Mouse (Mus musculus) forebrain, embryonic 13.5 days (tissue): ENCODE results near the gene Plk5. TPM values are rescaled to one million over a fixed set of nuclear protein-coding genes. Genes with fewer than 3 reads are reported as not detected.

Experiments
- ATAC-seq: fragments of 200-750 bp; cut with Nextera tagmentation; 2 replicates; pipeline ENCODE4 v1.8.0; 2017
- H3K27ac ChIP-seq: fragments of 300-500 bp; sonication (generic); 2 replicates; pipeline ENCODE4 v1.5.1; 2015; ENCODE audit warnings: inconsistent platforms, mild to moderate bottlenecking, moderate library complexity
- H3K27me3 ChIP-seq: fragments of 300-500 bp; sonication (generic); 2 replicates; pipeline ENCODE4 v1.6.1; 2015; ENCODE audit warnings: mild to moderate bottlenecking, inconsistent platforms
- H3K36me3 ChIP-seq: fragments of 300-500 bp; sonication (generic); 2 replicates; pipeline ENCODE4 v1.6.1; 2015; ENCODE audit warnings: mild to moderate bottlenecking, inconsistent platforms; ENCODE audit not compliant: poor library complexity, severe bottlenecking
- H3K4me1 ChIP-seq: fragments of 300-500 bp; sonication (generic); 2 replicates; pipeline ENCODE4 v1.6.1; 2015; ENCODE audit warnings: inconsistent platforms
- H3K4me2 ChIP-seq: fragments of 300-500 bp; sonication (generic); 2 replicates; pipeline ENCODE4 v1.6.1; 2015; ENCODE audit warnings: inconsistent platforms, mild to moderate bottlenecking, moderate library complexity
- H3K4me3 ChIP-seq: fragments of 300-500 bp; sonication (generic); 2 replicates; pipeline ENCODE4 v1.5.1; 2015; ENCODE audit warnings: mild to moderate bottlenecking, inconsistent platforms
- H3K9ac ChIP-seq: fragments of 300-500 bp; sonication (generic); 2 replicates; pipeline ENCODE4 v1.6.1; 2015; ENCODE audit warnings: mild to moderate bottlenecking, inconsistent platforms
- H3K9me3 ChIP-seq: fragments of 300-500 bp; sonication (generic); replicated peaks from 2 replicates; pipeline ENCODE4 v1.6.1; 2016; ENCODE audit warnings: inconsistent platforms
- WGBS: fragments of 180-500 bp; shearing (Covaris S2); methylation state at CpG from one replicate; pipeline ENCODE4 v1.1.7; 2015; 5-methylcytosine and 5-hydroxymethylcytosine counted together
- polyA plus RNA-seq: library from polyadenylated mRNA; unstranded; fragments of >200 nt; fragmentation: Nextera tagmentation; extraction: Ambion mirVana; gene quantifications from 2 replicates; pipeline ENCODE4 v1.2.1, GENCODE M21; 2015

Plk5 gene
- polyA plus RNA-seq, 1 experiment from 2014 or later, result 0.40 TPM

GRCm38 (mm10) chr10:80384709-80385108 is 28.4 kb downstream of the Plk5 start:
- H3K9me3 ChIP-seq, result no peaks in the 10 kb centered on the region
- peak overlapping the region; percentile 97 for H3K4me2 ChIP-seq
- no peak for ATAC-seq
- 74% methylated on average over 7 of the region's 7 CpGs for WGBS
- H3K36me3 ChIP-seq, result peaks cover 56% of the 10 kb centered on the region
- H3K27me3 ChIP-seq, result no peaks in the 10 kb centered on the region
- H3K9ac ChIP-seq, result peak overlapping the region; percentile 100
- peak overlapping the region; percentile 99 for H3K27ac ChIP-seq
- H3K4me1 ChIP-seq, result peaks cover 38% of the 10 kb centered on the region
- H3K4me3 ChIP-seq, result peak overlapping the region; percentile 99

- 3% methylated on average over 7 of the region's 7 CpGs for WGBS
- H3K27me3 ChIP-seq, result no peaks in the 10 kb centered on the region
These were observed 29.1 kb downstream of the Plk5 start for GRCm38 (mm10) chr10:80385310-80385709.

GRCm38 (mm10) chr10:80385811-80386734 is 29.8 kb downstream of the Plk5 start:
- Histone ChIP-seq H3K27ac (peak overlapping the region; percentile 99), H3K4me2 (peak overlapping the region; percentile 97), H3K9ac (peak overlapping the region; percentile 100), H3K4me1 (peaks cover 38% of the 10 kb centered on the region), H3K27me3 (no peaks in the 10 kb centered on the region), H3K4me3 (peak overlapping the region; percentile 99), H3K36me3 (peaks cover 58% of the 10 kb centered on the region), H3K9me3 (no peaks in the 10 kb centered on the region)
- peak; percentile 75 for ATAC-seq
- under 1% methylated on average over 34 of the region's 34 CpGs for WGBS

More at GRCm38 (mm10) chr10:80385310-80385709, 29.1 kb downstream of the Plk5 start:
- Histone ChIP-seq H3K4me2 (peak overlapping the region; percentile 97), H3K27ac (peak overlapping the region; percentile 99), H3K36me3 (peaks cover 56% of the 10 kb centered on the region), H3K9ac (peak overlapping the region; percentile 100), H3K9me3 (no peaks in the 10 kb centered on the region), H3K4me1 (peaks cover 38% of the 10 kb centered on the region), H3K4me3 (peak overlapping the region; percentile 99)
- ATAC-seq, result peak; percentile 20

- Histone ChIP-seq H3K27me3 (no peaks in the 10 kb centered on the region), H3K4me3 (peak overlapping the region; percentile 99), H3K27ac (peak overlapping the region; percentile 99), H3K4me1 (peaks cover 38% of the 10 kb centered on the region), H3K4me2 (peak overlapping the region; percentile 97), H3K36me3 (peaks cover 58% of the 10 kb centered on the region), H3K9me3 (no peaks in the 10 kb centered on the region), H3K9ac (peak overlapping the region; percentile 100)
- WGBS, result 0% methylated on average over 76 of the region's 94 CpGs
- ATAC-seq, result no peak
These were observed 30.6 kb downstream of the Plk5 start for GRCm38 (mm10) chr10:80386735-80387471.

GRCm38 (mm10) chr10:80387522-80387959 is 31.3 kb downstream of the Plk5 start, which contains the start of gene Mex3d:
TSS of gene Mex3d (minus strand) at chr10:80387659.
- WGBS, result 0% methylated on average over 3 of the region's 61 CpGs
- H3K4me2 ChIP-seq, result peak within 1 kb of the TSS; percentile 97
- peak within 1 kb of the TSS; percentile 99 for H3K27ac ChIP-seq
- no peaks in the 10 kb centered on the region for H3K9me3 ChIP-seq
- H3K9ac ChIP-seq, result peak within 1 kb of the TSS; percentile 100
- peaks cover 38% of the 10 kb centered on the region for H3K4me1 ChIP-seq
- peaks cover 58% of the 10 kb centered on the region for H3K36me3 ChIP-seq
- H3K27me3 ChIP-seq, result no peaks in the 10 kb centered on the region
- ATAC-seq, result peak; percentile 31; the same call in 1 of the 2 replicates
- peak within 1 kb of the TSS; percentile 99 for H3K4me3 ChIP-seq

- no peaks in the 10 kb centered on the region for H3K27me3 ChIP-seq
- H3K9me3 ChIP-seq, result no peaks in the 10 kb centered on the region
- no peak for ATAC-seq
- H3K9ac ChIP-seq, result no peak overlapping the region
- 51% methylated on average over 2 of the region's 2 CpGs for WGBS
- H3K27ac ChIP-seq, result no peak overlapping the region
- H3K4me3 ChIP-seq, result no peak overlapping the region; the same call in 1 of the 2 replicates
- H3K4me2 ChIP-seq, result peak overlapping the region; percentile 89; the same call in 1 of the 2 replicates
- peaks cover 29% of the 10 kb centered on the region for H3K4me1 ChIP-seq
- peaks cover 58% of the 10 kb centered on the region for H3K36me3 ChIP-seq
These were observed 32.5 kb downstream of the Plk5 start for GRCm38 (mm10) chr10:80388731-80389130.

- no peaks in the 10 kb centered on the region for H3K27me3 ChIP-seq
- H3K9me3 ChIP-seq, result no peaks in the 10 kb centered on the region
- H3K9ac ChIP-seq, result no peak overlapping the region
- H3K4me2 ChIP-seq, result no peak overlapping the region
- no peak overlapping the region for H3K27ac ChIP-seq
- 80% methylated on average over 4 of the region's 4 CpGs for WGBS
- H3K4me1 ChIP-seq, result peaks cover 24% of the 10 kb centered on the region
- no peak for ATAC-seq
- no peak overlapping the region for H3K4me3 ChIP-seq
- H3K36me3 ChIP-seq, result peaks cover 58% of the 10 kb centered on the region
These were observed 33.0 kb downstream of the Plk5 start for GRCm38 (mm10) chr10:80389185-80389708.

- Histone ChIP-seq H3K4me2 (no peak overlapping the region), H3K27ac (no peak overlapping the region), H3K4me1 (peaks cover 11% of the 10 kb centered on the region), H3K27me3 (no peaks in the 10 kb centered on the region), H3K36me3 (peaks cover 61% of the 10 kb centered on the region), H3K4me3 (no peak overlapping the region), H3K9ac (no peak overlapping the region), H3K9me3 (no peaks in the 10 kb centered on the region)
- ATAC-seq, result no peak
- 84% methylated on average over 9 of the region's 9 CpGs for WGBS
These were observed 34.4 kb downstream of the Plk5 start for GRCm38 (mm10) chr10:80390697-80391096.

GRCm38 (mm10) chr10:80392687-80393086 is 36.4 kb downstream of the Plk5 start:
- H3K4me1 ChIP-seq, result peaks cover 29% of the 10 kb centered on the region
- no peaks in the 10 kb centered on the region for H3K27me3 ChIP-seq
- H3K4me2 ChIP-seq, result no peak overlapping the region
- H3K27ac ChIP-seq, result no peak overlapping the region
- H3K9me3 ChIP-seq, result no peaks in the 10 kb centered on the region
- ATAC-seq, result no peak
- H3K36me3 ChIP-seq, result peaks cover 74% of the 10 kb centered on the region
- no peak overlapping the region for H3K9ac ChIP-seq
- no peak overlapping the region for H3K4me3 ChIP-seq
- WGBS, result 92% methylated on average over 5 of the region's 5 CpGs

- Histone ChIP-seq H3K27me3 (no peaks in the 10 kb centered on the region), H3K36me3 (peaks cover 68% of the 10 kb centered on the region), H3K4me1 (peaks cover 24% of the 10 kb centered on the region), H3K9me3 (no peaks in the 10 kb centered on the region), H3K9ac (no peak overlapping the region), H3K27ac (no peak overlapping the region), H3K4me3 (peak overlapping the region; percentile 4; the same call in 1 of the 2 replicates), H3K4me2 (no peak overlapping the region)
- WGBS, result 96% methylated on average over 35 of the region's 35 CpGs
- ATAC-seq, result no peak
These were observed 38.9 kb downstream of the Plk5 start for GRCm38 (mm10) chr10:80395025-80395627.

GRCm38 (mm10) chr10:80396822-80397523 is 40.7 kb downstream of the Plk5 start:
- peak overlapping the region; percentile 69 for H3K4me3 ChIP-seq
- WGBS, result 88% methylated on average over 11 of the region's 11 CpGs
- no peaks in the 10 kb centered on the region for H3K27me3 ChIP-seq
- no peak for ATAC-seq
- peak overlapping the region; percentile 99 for H3K27ac ChIP-seq
- H3K4me2 ChIP-seq, result peak overlapping the region; percentile 92
- no peaks in the 10 kb centered on the region for H3K9me3 ChIP-seq
- peaks cover 59% of the 10 kb centered on the region for H3K36me3 ChIP-seq
- peak overlapping the region; percentile 94 for H3K9ac ChIP-seq
- peaks cover 32% of the 10 kb centered on the region for H3K4me1 ChIP-seq
